Mouse (Mus musculus) MEL (cell line): ENCODE measurements around the gene Nrn1l. TPM values are rescaled to one million over a fixed set of nuclear protein-coding genes. Genes with fewer than 3 reads are reported as not detected.

ENCODE experiments used
- DNase-seq: peaks from one replicate; pipeline ENCODE4 v3.0.0; 2011; ENCODE audit warnings: low read depth, low spot score
- H3K27ac ChIP-seq: 2 replicates; pipeline ENCODE4 v1.5.1; 2012; ENCODE audit warnings: low read depth, mild to moderate bottlenecking, control low read depth, low read length, moderate library complexity; ENCODE audit not compliant: control insufficient read depth
- H3K27me3 ChIP-seq, 2 experiments: fragments of 150-350 bp in 1 of 2; sonication (generic) in 1 of 2; 2 replicates each; pipeline ENCODE4 v1.6.1; 2012; ENCODE audit warnings: low read length in 2 of 2, mild to moderate bottlenecking in 2 of 2, improper control_type of control experiment in 1 of 2, moderate library complexity in 1 of 2; ENCODE audit not compliant: insufficient read depth in 2 of 2, control insufficient read depth in 1 of 2
- H3K36me3 ChIP-seq, 2 experiments: 2 replicates each; pipeline ENCODE4 v1.6.1; 2012 to 2014; ENCODE audit warnings: low read length in 2 of 2, improper control_type of control experiment in 1 of 2, inconsistent platforms in 1 of 2, mild to moderate bottlenecking in 1 of 2; ENCODE audit not compliant: insufficient read depth in 2 of 2, control insufficient read depth in 1 of 2
- H3K4me1 ChIP-seq, 2 experiments: fragments of 150-350 bp in 1 of 2; sonication (generic) in 1 of 2; 2 replicates each; pipeline ENCODE4 v1.6.1; 2012; ENCODE audit warnings: low read length in 2 of 2, improper control_type of control experiment in 1 of 2, mild to moderate bottlenecking in 1 of 2; ENCODE audit not compliant: insufficient read depth in 2 of 2, control insufficient read depth in 1 of 2
- H3K4me3 ChIP-seq, 2 experiments: fragments of 150-350 bp in 1 of 2; sonication (generic) in 1 of 2; 2 replicates each; pipeline ENCODE4 v1.5.1; 2012; ENCODE audit warnings: low read depth in 2 of 2, low read length in 2 of 2, mild to moderate bottlenecking in 2 of 2, moderate library complexity in 2 of 2, control low read depth in 1 of 2, improper control_type of control experiment in 1 of 2; ENCODE audit not compliant: control insufficient read depth in 1 of 2, insufficient read depth in 1 of 2
- H3K79me2 ChIP-seq: 2 replicates; pipeline ENCODE4 v1.6.1; 2012; ENCODE audit warnings: mild to moderate bottlenecking, low read length, moderate library complexity; ENCODE audit not compliant: control insufficient read depth, poor library complexity, insufficient read depth
- H3K9ac ChIP-seq: 2 replicates; pipeline ENCODE4 v1.6.1; 2012; ENCODE audit warnings: low read depth, mild to moderate bottlenecking, control low read depth, low read length, moderate library complexity; ENCODE audit not compliant: control insufficient read depth, poor library complexity, severe bottlenecking
- H3K9me3 ChIP-seq: fragments of 150-350 bp; sonication (generic); replicated peaks from 2 replicates; pipeline ENCODE4 v1.6.1; 2012; ENCODE audit warnings: mild to moderate bottlenecking, low read length, improper control_type of control experiment, moderate library complexity; ENCODE audit not compliant: insufficient read depth
- CHD2 ChIP-seq: IDR thresholded peaks from 2 replicates; pipeline ENCODE4 v1.6.1; 2011; ENCODE audit warnings: low read length, improper control_type of control experiment
- CTCF ChIP-seq, 3 experiments: IDR thresholded peaks in 2 of 3; conservative IDR thresholded peaks in 1 of 3; 2 replicates each; pipeline ENCODE4 v1.5.1; 2011 to 2012; ENCODE audit warnings: low read length in 3 of 3, low read depth in 2 of 3, mild to moderate bottlenecking in 2 of 3, improper control_type of control experiment in 1 of 3, inconsistent platforms in 1 of 3, mixed read lengths in 1 of 3, moderate library complexity in 1 of 3; ENCODE audit not compliant: control insufficient read depth in 1 of 3, insufficient read depth in 1 of 3, poor library complexity in 1 of 3, severe bottlenecking in 1 of 3
- E2F4 ChIP-seq: IDR thresholded peaks from 2 replicates; pipeline ENCODE4 v1.6.1; 2011; ENCODE audit warnings: low read depth, low read length, improper control_type of control experiment, borderline replicate concordance
- ELF1 ChIP-seq: IDR thresholded peaks from 2 replicates; pipeline ENCODE4 v1.6.1; 2014; ENCODE audit warnings: low read depth, mild to moderate bottlenecking, inconsistent platforms, low read length, improper control_type of control experiment, moderate library complexity
- ETS1 ChIP-seq: IDR thresholded peaks from 2 replicates; pipeline ENCODE4 v1.6.1; 2012; ENCODE audit warnings: low read depth, mild to moderate bottlenecking, inconsistent platforms, low read length, improper control_type of control experiment, moderate library complexity
- GATA1 ChIP-seq: IDR thresholded peaks from 2 replicates; pipeline ENCODE4 v1.6.1; 2011; ENCODE audit warnings: low read depth, low read length, improper control_type of control experiment
- HCFC1 ChIP-seq: IDR thresholded peaks from 2 replicates; pipeline ENCODE4 v1.6.1; 2012; ENCODE audit warnings: low read depth, mild to moderate bottlenecking, inconsistent platforms, low read length, improper control_type of control experiment, moderate library complexity
- JUND ChIP-seq: IDR thresholded peaks from 2 replicates; pipeline ENCODE4 v1.6.1; 2011; ENCODE audit warnings: low read depth, mild to moderate bottlenecking, improper control_type of control experiment, low read length
- KAT2A ChIP-seq: conservative IDR thresholded peaks from 2 replicates; pipeline ENCODE4 v1.6.1; 2012; ENCODE audit warnings: low read depth, low read length, improper control_type of control experiment, inconsistent platforms
- MAFK ChIP-seq: IDR thresholded peaks from 2 replicates; pipeline ENCODE4 v1.6.1; 2011; ENCODE audit warnings: low read depth, mild to moderate bottlenecking, low read length, improper control_type of control experiment, borderline replicate concordance
- MAX ChIP-seq: IDR thresholded peaks from 2 replicates; pipeline ENCODE4 v1.6.1; 2011; ENCODE audit warnings: low read length, improper control_type of control experiment
- MAZ ChIP-seq: IDR thresholded peaks from 2 replicates; pipeline ENCODE4 v1.6.1; 2012; ENCODE audit warnings: low read depth, mild to moderate bottlenecking, inconsistent platforms, low read length, improper control_type of control experiment
- MXI1 ChIP-seq: IDR thresholded peaks from 2 replicates; pipeline ENCODE4 v1.6.1; 2011; ENCODE audit warnings: mild to moderate bottlenecking, low read depth, low read length, improper control_type of control experiment
- MYC ChIP-seq: IDR thresholded peaks from 2 replicates; pipeline ENCODE4 v1.6.1; 2011; ENCODE audit warnings: low read depth, mild to moderate bottlenecking, low read length, improper control_type of control experiment, moderate library complexity
- NELFE ChIP-seq: IDR thresholded peaks from 2 replicates; pipeline ENCODE4 v1.6.1; 2011; ENCODE audit warnings: low read depth, low read length, improper control_type of control experiment
- POLR2A ChIP-seq, 2 experiments: IDR thresholded peaks; 2 replicates each; pipeline ENCODE4 v1.6.1; 2011 to 2012; ENCODE audit warnings: low read length in 2 of 2, mild to moderate bottlenecking in 2 of 2, control low read depth in 1 of 2, improper control_type of control experiment in 1 of 2, low read depth in 1 of 2, moderate library complexity in 1 of 2; ENCODE audit not compliant: control insufficient read depth in 1 of 2, insufficient read depth in 1 of 2, poor library complexity in 1 of 2
- POLR2AphosphoS2 ChIP-seq: IDR thresholded peaks from 2 replicates; pipeline ENCODE4 v1.6.1; 2011; ENCODE audit warnings: low read length, improper control_type of control experiment
- POLR2AphosphoS5 ChIP-seq: IDR thresholded peaks from 2 replicates; pipeline ENCODE4 v1.6.1; 2012; ENCODE audit warnings: low read depth, borderline replicate concordance, mild to moderate bottlenecking, inconsistent platforms, low read length, moderate library complexity, mixed read lengths
- RCOR1 ChIP-seq: IDR thresholded peaks from 2 replicates; pipeline ENCODE4 v1.6.1; 2012; ENCODE audit warnings: low read depth, mild to moderate bottlenecking, inconsistent platforms, low read length, improper control_type of control experiment
- SIN3A ChIP-seq: IDR thresholded peaks from 2 replicates; pipeline ENCODE4 v1.6.1; 2012; ENCODE audit warnings: low read length, improper control_type of control experiment, inconsistent platforms
- TBP ChIP-seq: IDR thresholded peaks from 2 replicates; pipeline ENCODE4 v1.8.0; 2011; ENCODE audit warnings: low read depth, low read length, improper control_type of control experiment
- TCF12 ChIP-seq: IDR thresholded peaks from 2 replicates; pipeline ENCODE4 v1.6.1; 2014; ENCODE audit warnings: low read depth, mild to moderate bottlenecking, inconsistent platforms, low read length, improper control_type of control experiment, moderate library complexity
- USF1 ChIP-seq: IDR thresholded peaks from 2 replicates; pipeline ENCODE4 v1.6.1; 2014; ENCODE audit warnings: low read depth, mild to moderate bottlenecking, inconsistent platforms, low read length, improper control_type of control experiment, moderate library complexity
- ZKSCAN1 ChIP-seq: IDR thresholded peaks from 2 replicates; pipeline ENCODE4 v1.6.1; 2012; ENCODE audit warnings: low read depth, mild to moderate bottlenecking, inconsistent platforms, low read length, improper control_type of control experiment, moderate library complexity
- polyA plus RNA-seq, 2 experiments: library from polyadenylated mRNA; stranded (reverse) in 1 of 2; unstranded in 1 of 2; fragments of >175 nt in 1 of 2; fragments of >200 nt in 1 of 2; gene quantifications; 2 replicates each; pipeline versions ENCODE4 v1.2.1 to v1.2.4; 2012; ENCODE audit warnings: low replicate concordance in 2 of 2, low read depth in 1 of 2; ENCODE audit not compliant: insufficient read length in 2 of 2, insufficient read depth in 1 of 2, missing spikeins in 1 of 2
- total RNA-seq: library from RNA; depleted of rRNA; stranded (reverse); fragments of 300-350 nt; gene quantifications from 2 replicates; pipeline ENCODE4 v1.2.3, GENCODE M21; 2012

The Nrn1l gene
- total and polyA plus RNA-seq, 3 experiments: 0.39 TPM; not detected in 2

DNA sequence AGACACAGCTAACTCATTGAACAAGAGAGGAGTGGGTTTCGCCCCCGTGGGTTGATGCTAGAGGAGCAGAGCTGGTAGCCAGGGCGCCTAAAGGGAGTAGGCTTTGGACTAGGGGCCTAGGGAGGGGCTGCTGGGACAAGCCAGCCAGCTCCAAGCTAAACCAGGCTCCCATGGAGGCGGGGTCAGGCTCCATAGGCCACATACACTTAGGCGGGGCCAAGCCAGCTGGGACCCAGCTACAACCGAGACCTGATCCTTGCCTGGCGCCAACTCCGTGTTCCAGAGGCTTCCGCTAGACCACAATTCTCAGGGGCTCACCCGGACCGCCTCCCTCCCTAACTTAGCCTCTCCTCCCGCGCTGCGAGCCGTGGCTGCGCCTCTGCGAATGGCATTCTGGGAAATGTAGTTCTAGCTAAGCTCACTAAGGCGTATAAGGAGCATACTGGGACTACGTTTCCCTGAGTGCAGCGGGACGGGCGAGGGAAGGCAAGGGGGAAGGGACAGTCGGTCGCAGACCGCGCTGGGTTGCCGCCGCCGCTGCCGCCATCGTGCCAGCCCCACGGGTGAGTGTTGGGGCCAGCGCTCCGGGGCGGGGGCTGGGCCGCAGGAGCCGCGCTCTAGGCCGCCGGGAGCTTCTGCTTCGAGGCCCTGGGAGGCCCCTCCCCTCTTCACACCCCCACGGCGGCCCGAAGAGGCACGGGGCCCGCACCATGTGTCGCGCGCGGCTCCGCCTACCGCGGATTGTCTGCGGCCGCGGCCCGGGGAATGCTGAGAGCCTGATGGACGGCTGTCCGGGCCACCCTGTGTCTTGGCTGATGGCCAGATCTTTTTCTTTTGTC lies 33.0 kb upstream of the Nrn1l start, which contains the start of gene Nutf2:
Gene Nutf2, plus strand, starts transcription at position 438 of the 839 bp plus-strand sequence.
- Histone ChIP-seq H3K79me2 (peaks cover 53% of the 10 kb centered on the region), H3K4me1 (peaks cover 6 to 38% of the 10 kb centered on the region in 2 experiments), H3K9me3 (no peaks in the 10 kb centered on the region), H3K27me3 (no peaks in the 10 kb centered on the region), H3K4me3 (peak within 1 kb of the TSS; percentile 63 to 83), H3K27ac (peak within 1 kb of the TSS; percentile 91), H3K36me3 (peaks cover 0 to 32% of the 10 kb centered on the region in 2 experiments; a peak in 3 of 4 replicates), H3K9ac (peak within 1 kb of the TSS; percentile 85)
- TF ChIP-seq ETS1: peak; percentile 58
- TF ChIP-seq E2F4: peak; percentile 90; the same call in 1 of the 2 replicates
- TF ChIP-seq SIN3A: peak; percentile 74
- TF ChIP-seq RCOR1: no peak
- peak; percentile 82; the same call in 1 of the 2 replicates for TF ChIP-seq MYC
- TF ChIP-seq POLR2AphosphoS5: no peak
- no peak for TF ChIP-seq GATA1
- peak; percentile 18; the same call in 1 of the 2 replicates for TF ChIP-seq TCF12
- 0 out of 2 replicates have a peak, but pooled peaks have one; percentile 30 for TF ChIP-seq USF1
- peak; percentile 97 for TF ChIP-seq HCFC1
- TF ChIP-seq MAFK: no peak
- no peak for TF ChIP-seq ZKSCAN1
- TF ChIP-seq NELFE: peak; percentile 78
- no peak for TF ChIP-seq CTCF (IDR thresholded peaks at IDR 0.05 in 2 of 3, conservative IDR thresholded peaks at IDR 0.05 in 1 of 3; ENCODE audit: control insufficient read depth in 1 of 3, insufficient read depth in 1 of 3, low read depth in 2 of 3, low read length in 3 of 3, poor library complexity in 1 of 3, severe bottlenecking in 1 of 3)
- 0 out of 2 replicates have a peak, but pooled peaks have one; percentile 53 for TF ChIP-seq POLR2AphosphoS2
- TF ChIP-seq MAZ: 0 out of 2 replicates have a peak, but pooled peaks have one; percentile 59
- peak; percentile 84 for TF ChIP-seq MXI1
- TF ChIP-seq JUND: no peak
- TF ChIP-seq KAT2A: peak; percentile 90
- TF ChIP-seq TBP: peak; percentile 70; the same call in 1 of the 2 replicates
- TF ChIP-seq MAX: peak; percentile 83
- peak; percentile 77 to 82; a peak in 3 of 4 replicates for TF ChIP-seq POLR2A (IDR thresholded peaks at IDR 0.05; ENCODE audit: control insufficient read depth in 1 of 2, insufficient read depth in 1 of 2, low read depth in 1 of 2, low read length in 2 of 2, poor library complexity in 1 of 2)
- TF ChIP-seq CHD2: peak; percentile 77
- peak; percentile 43; the same call in 1 of the 2 replicates for TF ChIP-seq ELF1
- DNase-seq: peak; percentile 99
